Mouse (Mus musculus): ENCODE measurements around the gene Trp53inp2.

DNA sequence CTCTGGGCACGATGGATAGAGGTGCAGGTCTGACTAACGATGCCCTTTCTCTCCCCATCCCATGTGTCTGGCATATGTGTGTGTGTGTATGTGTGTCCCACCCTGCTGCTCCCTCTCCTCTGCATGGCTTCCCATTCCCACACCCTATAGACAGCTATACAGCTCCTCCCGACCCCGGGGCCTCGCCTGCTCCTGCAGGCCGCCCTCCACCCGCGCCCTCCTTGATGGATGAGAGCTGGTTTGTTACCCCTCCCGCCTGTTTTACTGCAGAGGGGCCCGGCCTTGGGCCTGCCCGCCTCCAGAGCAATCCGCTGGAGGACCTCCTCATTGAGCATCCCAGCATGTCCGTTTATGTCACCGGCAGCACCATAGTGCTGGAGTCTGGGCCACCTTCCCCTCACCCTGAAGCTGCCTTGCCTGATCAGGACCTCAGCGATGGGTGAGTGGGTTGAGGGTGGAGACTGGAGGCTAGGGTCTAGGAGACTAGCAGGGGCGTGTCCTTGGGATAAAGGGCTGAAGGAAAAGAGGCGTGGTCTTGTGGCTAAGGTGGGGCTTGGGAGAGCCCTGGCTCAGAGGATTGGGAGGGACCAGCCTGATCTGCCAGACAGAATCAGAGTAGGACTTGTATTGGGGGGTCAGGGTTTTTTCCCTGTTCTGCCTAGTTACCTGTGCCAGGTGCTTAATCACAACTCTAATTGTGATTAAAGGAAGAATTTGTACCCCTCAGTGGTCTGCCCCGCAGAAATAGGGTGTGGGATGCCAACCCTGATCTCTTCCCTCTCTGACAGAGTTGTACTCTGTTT, 5.1 kb downstream of the Trp53inp2 start:
- TF ChIP-seq CTCF (IDR thresholded peaks at IDR 0.05) (no peak), POLR2A (IDR thresholded peaks at IDR 0.05; ENCODE audit: insufficient read depth, low read depth, low read length) (no peak), EP300 (IDR thresholded peaks at IDR 0.05; ENCODE audit: insufficient read depth, low read depth, low read length) (no peak)
